Mouse (Mus musculus): Measurements from ENCODE around the gene Deup1. TPM values are rescaled to one million over a fixed set of nuclear protein-coding genes. Genes with fewer than 3 reads are reported as not detected.

The Deup1 gene
- polyA plus RNA-seq, 1 experiment = not detected

DNA sequence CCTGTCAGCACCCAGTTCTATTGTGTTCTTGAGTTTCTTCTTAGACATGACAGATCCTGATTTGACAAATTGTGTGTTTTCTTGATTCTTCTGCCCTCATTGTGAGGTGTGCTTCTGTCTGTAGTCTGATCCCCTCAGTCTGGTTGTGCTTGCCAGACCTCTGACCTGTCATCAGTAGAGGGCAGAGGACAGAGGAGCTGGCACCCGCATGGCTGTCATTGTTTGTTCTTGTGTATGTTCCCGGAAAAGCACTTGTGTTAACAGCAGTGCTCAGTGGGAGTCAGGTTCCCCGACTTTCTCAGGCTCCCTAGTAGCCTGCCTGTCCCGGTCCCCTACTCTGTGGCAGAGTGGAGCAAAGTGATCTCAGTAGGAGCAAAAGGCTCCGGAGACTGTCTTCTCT lies 92.3 kb downstream of the Deup1 start:
- no peak overlapping the region for H3K4me3 ChIP-seq (replicated peaks; ENCODE audit: control insufficient read depth, low read depth, low read length)
- H3K27ac ChIP-seq (ENCODE audit: control insufficient read depth, insufficient read depth, low read depth, low read length, poor library complexity) = no peak overlapping the region
- TF ChIP-seq POLR2A (IDR thresholded peaks at IDR 0.05; ENCODE audit: borderline replicate concordance, control insufficient read depth, low read depth, low read length) (no peak), CTCF (IDR thresholded peaks at IDR 0.05; ENCODE audit: control insufficient read depth, insufficient read depth, low read length) (no peak)
- WGBS = 73% methylated on average over 5 of the region's 5 CpGs
- H3K4me1 ChIP-seq (ENCODE audit: control insufficient read depth, insufficient read depth, low read length) = no peaks in the 10 kb centered on the region

DNA sequence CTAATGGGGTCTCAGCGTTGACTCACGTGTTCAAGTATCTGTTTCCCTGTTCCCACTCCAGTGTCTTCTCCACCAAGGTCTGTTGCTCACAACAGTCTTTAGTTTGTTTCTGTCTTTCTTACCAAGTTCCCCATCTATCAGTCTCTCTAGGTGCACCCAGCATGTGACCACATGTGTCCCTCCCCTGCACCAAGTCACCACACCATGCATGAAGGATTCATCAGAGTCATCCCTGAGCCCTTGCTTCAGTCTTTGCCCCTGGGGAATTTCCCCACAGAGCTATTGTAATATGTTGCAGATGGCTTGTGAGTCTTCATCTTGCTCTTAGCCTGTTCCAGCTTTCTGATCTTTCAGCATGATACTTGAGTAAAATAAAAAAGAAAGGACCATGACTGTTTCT lies 93.6 kb downstream of the Deup1 start:
- Histone ChIP-seq H3K4me1 (ENCODE audit: control insufficient read depth, insufficient read depth, low read length) (no peaks in the 10 kb centered on the region), H3K4me3 (replicated peaks; ENCODE audit: control insufficient read depth, low read depth, low read length) (no peak overlapping the region), H3K27ac (ENCODE audit: control insufficient read depth, insufficient read depth, low read depth, low read length, poor library complexity) (no peak overlapping the region; the same call in 1 of the 2 replicates)
- WGBS = 76% methylated on average over 2 of the region's 2 CpGs
- TF ChIP-seq POLR2A (IDR thresholded peaks at IDR 0.05; ENCODE audit: borderline replicate concordance, control insufficient read depth, low read depth, low read length) (no peak), CTCF (IDR thresholded peaks at IDR 0.05; ENCODE audit: control insufficient read depth, insufficient read depth, low read length) (no peak)

DNA sequence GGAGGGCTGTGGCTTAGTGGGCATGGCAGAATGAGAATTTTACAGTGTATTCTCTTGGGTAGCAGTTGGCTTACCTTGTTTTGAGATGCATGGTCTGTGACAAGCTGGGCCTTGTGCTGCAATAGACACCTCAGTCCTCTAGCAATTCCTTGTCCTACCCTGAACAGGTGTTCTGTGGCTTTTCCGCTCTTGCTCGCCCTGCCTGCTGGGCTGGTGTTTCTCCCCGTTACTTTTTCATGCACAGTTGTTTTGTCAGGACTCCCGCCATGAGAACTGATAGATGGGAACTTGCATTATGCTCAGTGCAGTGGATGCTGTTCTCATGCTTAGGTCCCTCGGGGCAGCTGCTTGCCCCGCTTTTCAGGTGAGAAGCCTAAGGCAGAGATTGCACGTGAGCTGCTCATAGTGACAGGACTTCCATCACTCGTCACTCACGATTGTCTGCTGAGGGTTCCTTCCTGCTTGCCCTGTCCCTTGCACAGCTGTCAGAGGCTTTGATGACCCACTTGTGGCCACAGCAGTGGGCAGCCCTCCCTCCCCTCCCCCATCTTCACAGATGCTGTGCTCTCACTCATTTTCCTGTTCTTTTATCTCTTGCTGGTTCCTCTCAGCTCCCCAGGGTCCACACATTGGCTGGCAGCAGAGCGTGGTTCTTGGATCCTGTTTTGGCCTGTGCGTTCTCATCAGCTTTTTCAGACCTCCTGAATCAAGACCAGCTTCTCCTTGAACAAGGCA lies 94.2 kb downstream of the Deup1 start:
- no peak for TF ChIP-seq CTCF (IDR thresholded peaks at IDR 0.05; ENCODE audit: control insufficient read depth, insufficient read depth, low read length)
- TF ChIP-seq POLR2A (IDR thresholded peaks at IDR 0.05; ENCODE audit: borderline replicate concordance, control insufficient read depth, low read depth, low read length) = no peak
- H3K27ac ChIP-seq (ENCODE audit: control insufficient read depth, insufficient read depth, low read depth, low read length, poor library complexity) = no peak overlapping the region; the same call in 1 of the 2 replicates
- H3K4me3 ChIP-seq (replicated peaks; ENCODE audit: control insufficient read depth, low read depth, low read length) = no peak overlapping the region
- no peaks in the 10 kb centered on the region for H3K4me1 ChIP-seq (ENCODE audit: control insufficient read depth, insufficient read depth, low read length)
- WGBS = 64% methylated on average over 11 of the region's 11 CpGs

DNA sequence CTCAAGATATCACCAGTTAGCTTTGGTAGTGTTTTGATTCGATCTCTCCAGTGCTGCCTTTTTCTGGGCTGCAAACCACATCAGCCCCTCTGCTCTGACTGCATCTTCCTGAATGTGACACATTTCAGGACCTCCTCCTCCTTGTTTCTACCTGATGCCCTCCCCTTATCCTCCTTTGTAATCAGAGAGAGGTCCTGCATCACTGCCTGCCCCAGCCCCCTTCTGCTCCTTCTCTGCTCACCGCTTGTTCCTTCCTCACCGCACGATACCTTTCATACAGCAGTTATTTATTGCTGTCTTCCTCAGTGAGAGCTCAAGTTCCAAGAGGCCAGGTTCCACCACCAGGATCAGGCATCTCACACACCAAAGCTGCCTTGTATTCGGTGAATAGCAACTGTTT lies 96.5 kb downstream of the Deup1 start:
- Histone ChIP-seq H3K4me1 (ENCODE audit: control insufficient read depth, insufficient read depth, low read length) (no peaks in the 10 kb centered on the region), H3K4me3 (replicated peaks; ENCODE audit: control insufficient read depth, low read depth, low read length) (no peak overlapping the region), H3K27ac (ENCODE audit: control insufficient read depth, insufficient read depth, low read depth, low read length, poor library complexity) (no peak overlapping the region)
- 57% methylated on average over 5 of the region's 5 CpGs for WGBS
- TF ChIP-seq POLR2A (IDR thresholded peaks at IDR 0.05; ENCODE audit: borderline replicate concordance, control insufficient read depth, low read depth, low read length) = no peak
- TF ChIP-seq CTCF (IDR thresholded peaks at IDR 0.05; ENCODE audit: control insufficient read depth, insufficient read depth, low read length) = no peak

DNA sequence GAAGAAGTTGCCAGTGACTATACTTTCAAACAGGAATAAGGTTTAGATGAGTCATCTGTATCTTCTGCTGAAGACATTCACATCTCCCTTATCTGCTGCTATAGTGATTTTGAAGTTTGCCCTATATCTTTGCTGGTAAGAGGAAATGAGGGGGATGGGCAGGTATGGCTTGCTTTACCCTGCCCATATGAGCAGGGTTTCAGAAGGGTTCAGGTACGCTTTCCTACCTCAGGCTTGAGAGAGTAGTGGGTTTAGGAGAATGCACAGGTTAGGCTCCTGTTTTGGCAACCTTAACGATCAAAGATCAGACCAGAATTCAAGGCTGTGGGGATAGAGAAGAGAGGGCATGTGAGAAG lies 97.8 kb downstream of the Deup1 start:
- Histone ChIP-seq H3K4me3 (replicated peaks; ENCODE audit: control insufficient read depth, low read depth, low read length) (no peak overlapping the region), H3K4me1 (ENCODE audit: control insufficient read depth, insufficient read depth, low read length) (no peaks in the 10 kb centered on the region), H3K27ac (ENCODE audit: control insufficient read depth, insufficient read depth, low read depth, low read length, poor library complexity) (no peak overlapping the region)
- no peak for TF ChIP-seq CTCF (IDR thresholded peaks at IDR 0.05; ENCODE audit: control insufficient read depth, insufficient read depth, low read length)
- TF ChIP-seq POLR2A (IDR thresholded peaks at IDR 0.05; ENCODE audit: borderline replicate concordance, control insufficient read depth, low read depth, low read length) = no peak
- WGBS = 84% methylated on average over 2 of the region's 2 CpGs

DNA sequence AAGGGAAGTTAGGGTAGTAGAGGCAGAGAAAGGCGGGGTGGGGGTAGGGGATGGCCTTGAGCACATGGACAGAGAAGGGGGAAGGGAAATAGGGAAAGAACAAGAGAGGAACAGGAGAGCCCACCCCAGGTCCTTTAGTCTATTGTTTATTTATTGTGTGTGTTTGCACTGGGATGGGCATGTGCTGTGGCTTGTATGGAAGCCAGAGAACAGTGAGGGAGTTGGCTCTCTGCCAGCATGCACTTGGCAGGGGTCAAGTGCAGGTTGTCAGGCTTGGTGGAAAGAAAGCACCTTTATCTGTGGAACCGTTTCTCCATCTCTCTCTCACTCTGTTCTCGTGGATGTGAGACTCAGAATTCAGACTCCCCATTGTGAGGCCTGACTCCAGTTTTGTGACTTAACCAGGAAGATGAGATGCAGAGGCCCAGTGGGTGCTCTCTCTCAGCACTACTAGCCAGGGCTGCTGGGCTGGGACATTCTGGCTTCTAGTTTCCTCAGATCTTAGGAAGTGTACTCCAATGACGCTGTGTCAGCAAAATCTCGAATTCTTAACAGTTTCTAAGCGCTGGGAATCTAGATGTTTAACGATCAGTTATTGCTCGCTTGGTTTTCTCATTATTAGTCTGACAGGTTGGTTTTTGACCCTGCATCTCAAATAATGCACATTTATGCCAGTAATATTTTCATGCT lies 98.3 kb downstream of the Deup1 start:
- TF ChIP-seq CTCF (IDR thresholded peaks at IDR 0.05; ENCODE audit: control insufficient read depth, insufficient read depth, low read length) (no peak), POLR2A (IDR thresholded peaks at IDR 0.05; ENCODE audit: borderline replicate concordance, control insufficient read depth, low read depth, low read length) (no peak)
- Histone ChIP-seq H3K4me3 (replicated peaks; ENCODE audit: control insufficient read depth, low read depth, low read length) (no peak overlapping the region), H3K4me1 (ENCODE audit: control insufficient read depth, insufficient read depth, low read length) (no peaks in the 10 kb centered on the region), H3K27ac (ENCODE audit: control insufficient read depth, insufficient read depth, low read depth, low read length, poor library complexity) (no peak overlapping the region)
- 70% methylated on average over 8 of the region's 8 CpGs for WGBS

DNA sequence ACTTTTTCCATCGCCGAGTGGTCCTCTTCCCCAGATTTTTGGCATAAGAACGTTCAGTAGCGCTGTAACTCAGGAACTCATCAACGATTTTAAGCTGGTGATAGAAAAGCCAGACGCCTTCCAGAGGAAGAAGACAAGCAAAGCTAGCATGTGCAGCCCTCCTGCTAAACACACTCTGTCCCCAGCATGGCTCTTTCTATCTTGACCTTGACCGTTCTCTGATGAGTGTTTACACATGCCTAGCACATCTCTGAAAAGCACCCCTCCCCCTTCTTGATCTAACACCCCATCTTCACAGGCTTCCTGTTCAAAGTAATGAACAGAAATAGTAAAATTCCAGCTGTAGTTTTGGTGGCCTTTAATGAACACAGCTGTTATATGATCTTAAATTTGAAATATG lies 99.4 kb downstream of the Deup1 start:
- Histone ChIP-seq H3K27ac (ENCODE audit: control insufficient read depth, insufficient read depth, low read depth, low read length, poor library complexity) (no peak overlapping the region), H3K4me1 (ENCODE audit: control insufficient read depth, insufficient read depth, low read length) (no peaks in the 10 kb centered on the region), H3K4me3 (replicated peaks; ENCODE audit: control insufficient read depth, low read depth, low read length) (no peak overlapping the region)
- TF ChIP-seq POLR2A (IDR thresholded peaks at IDR 0.05; ENCODE audit: borderline replicate concordance, control insufficient read depth, low read depth, low read length) (no peak), CTCF (IDR thresholded peaks at IDR 0.05; ENCODE audit: control insufficient read depth, insufficient read depth, low read length) (no peak)
- WGBS = 87% methylated on average over 7 of the region's 7 CpGs

DNA sequence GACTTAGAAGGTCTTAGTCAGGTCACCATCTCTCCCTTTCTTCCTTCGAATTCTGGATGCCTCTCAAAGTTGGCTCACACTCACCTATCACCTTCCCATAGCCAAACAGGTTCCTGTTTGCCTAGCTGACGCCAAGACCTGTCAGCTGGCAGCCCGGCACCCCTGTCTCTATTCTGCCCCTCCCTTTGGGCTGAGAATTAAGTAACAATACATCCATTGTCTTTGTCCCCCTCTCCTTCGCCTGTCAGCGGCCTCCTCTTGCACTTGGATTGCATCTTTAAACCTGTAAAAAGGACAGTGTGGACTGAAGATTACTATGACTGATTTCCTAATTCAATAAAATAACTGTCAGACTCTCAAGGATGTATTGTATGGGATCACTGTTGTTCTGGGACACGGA lies 99.9 kb downstream of the Deup1 start:
- Histone ChIP-seq H3K4me1 (ENCODE audit: control insufficient read depth, insufficient read depth, low read length) (no peaks in the 10 kb centered on the region), H3K27ac (ENCODE audit: control insufficient read depth, insufficient read depth, low read depth, low read length, poor library complexity) (no peak overlapping the region), H3K4me3 (replicated peaks; ENCODE audit: control insufficient read depth, low read depth, low read length) (no peak overlapping the region)
- 82% methylated on average over 6 of the region's 6 CpGs for WGBS
- TF ChIP-seq CTCF (IDR thresholded peaks at IDR 0.05; ENCODE audit: control insufficient read depth, insufficient read depth, low read length) = no peak
- TF ChIP-seq POLR2A (IDR thresholded peaks at IDR 0.05; ENCODE audit: borderline replicate concordance, control insufficient read depth, low read depth, low read length) = no peak
